Mouse (Mus musculus) kidney, postnatal 0 days (tissue): ENCODE results near the gene Gm20388. TPM values are rescaled to one million over a fixed set of nuclear protein-coding genes. Genes with fewer than 3 reads are reported as not detected.
A peak's percentile ranks its signal among the peaks of the same experiment; 100 is the strongest.

Source experiments
- ATAC-seq: fragments of 200-750 bp; cut with Nextera tagmentation; replicated peaks from 2 replicates; pipeline ENCODE4 v1.8.0; 2017; ENCODE audit warnings: low read depth, moderate number of reproducible peaks, moderate TSS enrichment, moderate library complexity; ENCODE audit not compliant: low FRiP score
- DNase-seq: peaks from one replicate; pipeline ENCODE4 v3.0.0-alpha.2; 2016; ENCODE audit warnings: low spot score
- H3K27ac ChIP-seq: fragments of 300-500 bp; sonication (generic); 2 replicates; pipeline ENCODE4 v1.5.1; 2014; ENCODE audit warnings: mild to moderate bottlenecking
- H3K27me3 ChIP-seq: fragments of 300-500 bp; sonication (generic); 2 replicates; pipeline ENCODE4 v1.6.1; 2014; ENCODE audit warnings: low read length, mixed read lengths; ENCODE audit not compliant: insufficient read depth
- H3K36me3 ChIP-seq: fragments of 300-500 bp; sonication (generic); 2 replicates; pipeline ENCODE4 v1.6.1; 2014; ENCODE audit warnings: low read length, mixed read lengths; ENCODE audit not compliant: insufficient read depth
- H3K4me1 ChIP-seq: fragments of 300-500 bp; sonication (generic); replicated peaks from 2 replicates; pipeline ENCODE4 v1.6.1; 2014; ENCODE audit warnings: antibody characterized with exemption, low read length, mixed read lengths; ENCODE audit not compliant: insufficient read depth
- H3K4me2 ChIP-seq: fragments of 300-500 bp; sonication (generic); 2 replicates; pipeline ENCODE4 v1.6.1; 2014; ENCODE audit warnings: mild to moderate bottlenecking, low read length, moderate library complexity, mixed read lengths
- H3K4me3 ChIP-seq: fragments of 300-500 bp; sonication (generic); replicated peaks from 2 replicates; pipeline ENCODE4 v1.5.1; 2014; ENCODE audit warnings: low read depth, low read length
- H3K9ac ChIP-seq: fragments of 300-500 bp; sonication (generic); 2 replicates; pipeline ENCODE4 v1.6.1; 2014; ENCODE audit warnings: low read depth, low read length
- H3K9me3 ChIP-seq: fragments of 300-500 bp; sonication (generic); replicated peaks from 2 replicates; pipeline ENCODE4 v1.6.1; 2016; ENCODE audit warnings: low read length, inconsistent platforms, mixed read lengths
- CTCF ChIP-seq: IDR thresholded peaks from 2 replicates; pipeline ENCODE4 v1.5.1; 2016; ENCODE audit warnings: antibody characterized with exemption, low read depth, mild to moderate bottlenecking, moderate library complexity
- WGBS: fragments of 180-500 bp; shearing (Covaris S2); extraction: QIAGEN DNeasy Blood & Tissue Kit; methylation state at CpG from one replicate; pipeline ENCODE4 v1.1.7; 2014; 5-methylcytosine and 5-hydroxymethylcytosine counted together
- polyA plus RNA-seq: library from polyadenylated mRNA; unstranded; fragments of >200 nt; fragmentation: Nextera tagmentation; extraction: Ambion mirVana; gene quantifications from 2 replicates; pipeline ENCODE4 v1.2.1, GENCODE M21; 2015

The Gm20388 gene
- polyA plus RNA-seq, 1 experiment from 2014 or later: not detected

DNA sequence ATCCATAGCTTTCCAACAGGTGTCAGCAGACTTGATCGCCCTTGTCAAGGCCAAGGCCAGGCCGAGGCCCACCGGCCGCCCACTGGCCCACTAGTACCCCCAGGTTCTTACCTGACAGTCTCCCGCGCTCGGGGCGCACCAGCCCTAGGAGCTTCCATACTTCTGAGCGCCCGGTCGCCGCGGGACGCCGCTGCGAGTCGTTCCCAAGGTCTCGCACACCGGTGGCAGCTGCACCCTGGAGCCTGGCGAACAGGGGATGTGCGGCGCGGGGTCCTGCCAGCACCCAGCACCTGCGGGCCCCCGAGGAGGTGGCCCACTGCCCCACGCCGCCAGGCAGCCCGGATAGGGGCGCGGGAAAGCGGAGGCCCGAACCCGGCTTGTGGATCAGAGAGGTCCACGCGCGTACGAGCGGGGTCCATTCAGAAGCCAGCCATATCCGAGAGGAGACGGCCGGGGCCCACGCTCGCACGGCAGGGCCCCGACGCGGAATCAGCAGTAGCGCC lies 4071.7 kb downstream of the Gm20388 start:
- TF ChIP-seq CTCF: no peak
- no peaks in the 10 kb centered on the region for H3K9me3 ChIP-seq
- ATAC-seq (peak; percentile 14; the same call in 1 of the 2 replicates), DNase-seq (peak; percentile 10)
- no peaks in the 10 kb centered on the region for H3K27me3 ChIP-seq
- peak overlapping the region; percentile 80 for H3K9ac ChIP-seq
- WGBS: 1% methylated on average over 48 of the region's 48 CpGs
- no peaks in the 10 kb centered on the region for H3K36me3 ChIP-seq
- peak overlapping the region; percentile 89 for H3K27ac ChIP-seq
- H3K4me3 ChIP-seq: peak overlapping the region; percentile 67
- H3K4me2 ChIP-seq: peak overlapping the region; percentile 97
- H3K4me1 ChIP-seq: no peaks in the 10 kb centered on the region

DNA sequence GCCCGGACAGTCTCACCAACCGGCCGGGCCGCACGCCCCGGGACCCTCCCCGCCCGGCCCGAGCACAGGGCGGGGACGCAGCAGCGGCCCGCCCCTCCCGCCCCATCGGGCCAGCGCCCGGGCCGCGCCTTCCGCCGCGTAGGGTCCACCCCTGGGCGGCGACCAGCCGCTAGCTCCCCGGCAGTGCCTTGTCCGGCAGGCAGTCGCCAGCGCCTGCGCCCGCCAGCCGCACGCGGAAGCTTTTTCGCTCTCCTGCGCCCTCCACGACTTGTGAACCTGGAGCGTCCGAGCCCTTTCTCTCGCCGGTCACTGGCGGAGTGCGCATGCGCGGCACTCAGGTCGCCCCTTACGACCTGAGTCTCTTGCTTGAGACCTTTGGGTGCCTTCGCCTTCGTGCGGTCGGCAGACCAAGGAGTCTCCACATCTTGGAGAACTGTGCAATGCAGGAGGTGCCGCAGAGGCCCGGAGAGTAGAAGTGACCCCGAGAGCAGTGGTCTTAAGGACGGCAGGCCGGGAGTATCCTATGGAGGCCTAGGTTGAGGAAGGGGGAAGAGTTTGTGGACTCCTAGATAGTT lies 4072.3 kb downstream of the Gm20388 start, which contains the start of gene Abcb10:
Gene Abcb10, minus strand, starts transcription at position 297 of the 575 bp plus-strand sequence.
- TF ChIP-seq CTCF: no peak
- WGBS: under 1% methylated on average over 49 of the region's 56 CpGs
- Histone ChIP-seq H3K9me3 (no peaks in the 10 kb centered on the region), H3K36me3 (no peaks in the 10 kb centered on the region), H3K9ac (peak within 1 kb of the TSS; percentile 80), H3K4me1 (no peaks in the 10 kb centered on the region), H3K27me3 (no peaks in the 10 kb centered on the region), H3K27ac (peak within 1 kb of the TSS; percentile 89), H3K4me2 (peak within 1 kb of the TSS; percentile 97), H3K4me3 (peak within 1 kb of the TSS; percentile 67)
- ATAC-seq: peak; percentile 96
- DNase-seq: peak; percentile 90

DNA sequence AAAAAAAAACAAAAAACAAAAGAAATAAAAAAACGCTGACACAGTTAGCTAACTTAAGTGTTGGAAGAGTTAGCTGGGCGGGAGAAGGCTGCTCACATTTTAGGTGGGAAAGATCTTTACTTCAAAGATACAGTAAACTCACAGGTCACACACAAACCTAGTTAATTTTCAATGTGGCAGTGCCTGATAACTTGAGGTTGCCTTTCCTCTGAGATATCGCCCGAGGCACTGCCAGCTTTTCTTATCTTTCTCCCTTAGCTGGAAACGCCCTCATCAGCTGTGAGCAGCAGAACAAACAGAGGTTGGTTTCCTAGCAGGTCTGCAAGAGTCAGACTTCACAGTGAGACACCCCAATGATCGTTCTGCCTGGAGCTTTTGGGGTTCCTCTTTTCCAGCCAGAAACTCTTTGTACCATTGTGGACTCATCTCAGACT lies 4078.0 kb downstream of the Gm20388 start:
- no peaks in the 10 kb centered on the region for H3K27me3 ChIP-seq
- ATAC-seq (no peak), DNase-seq (no peak)
- H3K36me3 ChIP-seq: no peaks in the 10 kb centered on the region
- H3K4me2 ChIP-seq: no peak overlapping the region
- H3K9me3 ChIP-seq: no peaks in the 10 kb centered on the region
- TF ChIP-seq CTCF: no peak
- WGBS: 71% methylated on average over 6 of the region's 6 CpGs
- no peak overlapping the region for H3K4me3 ChIP-seq
- H3K9ac ChIP-seq: no peak overlapping the region
- no peak overlapping the region for H3K27ac ChIP-seq
- H3K4me1 ChIP-seq: no peaks in the 10 kb centered on the region

DNA sequence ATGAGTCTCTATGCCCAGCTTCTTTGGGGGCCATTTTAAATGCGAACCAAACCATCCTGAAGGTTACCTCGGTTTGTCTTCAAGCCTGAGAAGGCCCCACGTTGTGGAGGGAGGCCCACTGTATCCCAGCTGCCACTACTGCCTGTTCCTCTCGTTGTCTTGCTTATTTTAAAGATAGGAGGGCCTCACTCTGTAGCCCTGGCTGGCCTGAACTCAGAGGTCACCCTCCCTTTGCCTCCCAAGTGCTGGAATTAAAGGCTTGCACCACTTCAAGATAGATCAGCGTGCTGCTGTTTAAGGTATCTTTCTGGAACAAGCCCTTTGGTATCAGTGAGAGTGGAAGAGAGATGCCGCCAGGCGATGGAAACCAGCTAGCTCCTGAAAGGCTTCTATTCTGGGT lies 4078.5 kb downstream of the Gm20388 start:
- Histone ChIP-seq H3K4me3 (no peak overlapping the region), H3K9me3 (no peaks in the 10 kb centered on the region), H3K27ac (no peak overlapping the region), H3K9ac (no peak overlapping the region), H3K4me2 (no peak overlapping the region), H3K36me3 (no peaks in the 10 kb centered on the region), H3K27me3 (no peaks in the 10 kb centered on the region), H3K4me1 (no peaks in the 10 kb centered on the region)
- WGBS: 68% methylated on average over 7 of the region's 7 CpGs
- ATAC-seq (no peak), DNase-seq (no peak)
- no peak for TF ChIP-seq CTCF

DNA sequence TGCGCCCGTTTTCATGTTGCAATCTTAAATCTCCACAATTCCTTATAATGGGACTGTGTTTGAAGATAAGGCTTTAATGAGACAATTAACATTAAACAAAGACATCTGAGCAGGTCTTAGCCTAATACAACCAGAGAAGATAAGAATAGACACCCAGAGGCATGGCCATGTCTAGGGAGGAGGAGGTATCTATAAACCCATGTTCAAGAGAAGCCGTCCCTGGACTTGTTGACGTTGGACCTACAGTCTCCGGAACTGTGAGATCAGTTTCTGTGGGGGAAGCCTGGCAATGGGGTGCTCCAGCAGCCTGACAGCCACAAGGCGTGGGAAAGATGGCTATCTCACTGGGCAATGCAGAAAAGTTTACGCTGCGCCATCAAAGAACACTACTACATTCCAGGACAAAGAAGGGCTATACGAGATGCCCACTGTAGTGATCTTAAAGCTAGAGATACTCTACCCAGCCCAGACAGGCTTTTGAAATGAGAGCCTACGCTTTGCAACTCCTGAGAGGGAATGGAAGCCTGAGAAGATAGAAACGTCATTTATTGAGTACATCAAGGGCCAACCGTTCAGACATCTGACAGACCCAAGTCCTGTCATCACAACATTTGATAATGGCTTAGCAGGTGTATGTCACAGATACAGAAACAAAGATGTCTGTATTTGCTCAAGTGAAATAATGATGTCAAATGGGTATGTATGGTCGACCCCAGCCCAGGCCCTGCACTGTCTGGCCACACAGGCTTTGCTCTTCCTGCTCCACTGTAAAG lies 4079.8 kb downstream of the Gm20388 start:
- no peak overlapping the region for H3K4me2 ChIP-seq
- H3K27ac ChIP-seq: no peak overlapping the region
- no peaks in the 10 kb centered on the region for H3K36me3 ChIP-seq
- ATAC-seq (no peak), DNase-seq (no peak)
- H3K27me3 ChIP-seq: no peaks in the 10 kb centered on the region
- no peaks in the 10 kb centered on the region for H3K4me1 ChIP-seq
- no peak for TF ChIP-seq CTCF
- no peak overlapping the region for H3K4me3 ChIP-seq
- 73% methylated on average over 13 of the region's 13 CpGs for WGBS
- H3K9ac ChIP-seq: no peak overlapping the region
- H3K9me3 ChIP-seq: no peaks in the 10 kb centered on the region

DNA sequence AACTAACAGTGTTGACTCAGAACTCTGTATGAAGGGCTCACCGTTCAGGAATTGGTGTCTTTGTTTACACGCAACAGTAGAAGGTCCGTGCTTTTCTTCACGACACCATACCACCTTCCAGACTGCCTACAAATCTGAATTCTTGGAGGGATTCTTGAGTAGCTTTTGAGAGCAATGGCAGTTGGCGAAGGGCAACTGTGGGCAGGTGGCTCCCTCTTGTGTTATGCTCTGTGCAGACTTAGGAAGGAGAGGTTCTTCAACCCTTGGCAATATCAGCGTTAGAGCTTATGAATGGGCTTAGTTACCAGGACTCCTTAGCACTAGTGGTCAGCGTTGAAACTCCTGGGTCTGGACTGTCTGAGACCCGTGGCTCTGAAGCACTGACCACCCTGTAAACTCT lies 4081.9 kb downstream of the Gm20388 start:
- Histone ChIP-seq H3K9ac (no peak overlapping the region), H3K4me2 (no peak overlapping the region), H3K27ac (no peak overlapping the region), H3K36me3 (peaks cover 10% of the 10 kb centered on the region), H3K4me1 (no peaks in the 10 kb centered on the region), H3K4me3 (no peak overlapping the region), H3K9me3 (no peaks in the 10 kb centered on the region), H3K27me3 (no peaks in the 10 kb centered on the region)
- peak; percentile 52 for TF ChIP-seq CTCF
- ATAC-seq (no peak), DNase-seq (no peak)
- 85% methylated on average over 8 of the region's 8 CpGs for WGBS
